Mouse (Mus musculus) gastrocnemius, adult 2 months (tissue): ENCODE results near the gene Eml1. TPM values are rescaled to one million over a fixed set of nuclear protein-coding genes. Genes with fewer than 3 reads are reported as not detected.
"Not testable (repeated sequence)": the region's sequence is repeated elsewhere in the genome, so short reads cannot be mapped to it uniquely, and the experiment has no call there.

ENCODE experiments used
- DNase-seq: peaks from one replicate; pipeline ENCODE4 v3.0.0; 2022
- H3K27ac ChIP-seq: fragments of 200-600 bp; 2 replicates; pipeline ENCODE4 v1.8.1; 2022; ENCODE audit warnings: mild to moderate bottlenecking
- H3K4me3 ChIP-seq: fragments of 200-600 bp; 2 replicates; pipeline ENCODE4 v1.8.1; 2022; ENCODE audit warnings: mild to moderate bottlenecking, moderate library complexity
- CTCF ChIP-seq: fragments of 200-600 bp; IDR thresholded peaks from 2 replicates; pipeline ENCODE4 v1.8.1; 2022; ENCODE audit warnings: antibody characterized with exemption, mild to moderate bottlenecking, moderate library complexity
- intact Hi-C: fragments of 180-260 bp; cut with DNase I; formaldehyde crosslinking; loops from one replicate; pipeline ENCODE4 v1.15.1; 2025
- total RNA-seq, 2 experiments: library from RNA; stranded (reverse); gene quantifications; 2 replicates each; pipeline ENCODE4 v1.2.3; 2021

Eml1 gene
- total RNA-seq, 2 experiments from 2014 or later, result 93.4 to 111 TPM

- Histone ChIP-seq H3K4me3 (no peak overlapping the region), H3K27ac (peak overlapping the region; percentile 57)
- DNase-seq, result no peak
- intact Hi-C loops, result no loop called here
- no peak for TF ChIP-seq CTCF
These were observed 124.9 kb downstream of the Eml1 start for GRCm38 (mm10) chr12:108495455-108496235.

GRCm38 (mm10) chr12:108503064-108503463 lies 132.3 kb downstream of the Eml1 start:
- no peak for DNase-seq
- intact Hi-C loops, result no loop called here
- Histone ChIP-seq H3K4me3 (no peak overlapping the region), H3K27ac (no peak overlapping the region)
- no peak for TF ChIP-seq CTCF

- H3K4me3 ChIP-seq, result peak overlapping the region; percentile 15; the same call in 1 of the 2 replicates
- DNase-seq, result no peak
- no peak overlapping the region for H3K27ac ChIP-seq
- intact Hi-C loops, result no loop called here
- no peak for TF ChIP-seq CTCF
These were observed 132.8 kb downstream of the Eml1 start for GRCm38 (mm10) chr12:108503582-108503981.

GRCm38 (mm10) chr12:108505846-108506245 lies 135.1 kb downstream of the Eml1 start:
- TF ChIP-seq CTCF, result no peak
- no peak for DNase-seq
- Histone ChIP-seq H3K4me3 (no peak overlapping the region), H3K27ac (no peak overlapping the region)
- intact Hi-C loops, result no loop called here

- H3K4me3 ChIP-seq, H3K27ac ChIP-seq, DNase-seq, intact Hi-C loops: not testable (repeated sequence)
These were observed 136.3 kb downstream of the Eml1 start for GRCm38 (mm10) chr12:108507046-108507445.

- Histone ChIP-seq H3K27ac (no peak overlapping the region), H3K4me3 (no peak overlapping the region)
- intact Hi-C loops, result no loop called here
- DNase-seq, result no peak
- no peak for TF ChIP-seq CTCF
These were observed 139.8 kb downstream of the Eml1 start for GRCm38 (mm10) chr12:108510571-108510970.

- TF ChIP-seq CTCF, result peak; percentile 67
- no peak for DNase-seq
- Histone ChIP-seq H3K27ac (no peak overlapping the region), H3K4me3 (no peak overlapping the region)
- intact Hi-C loops, result no loop called here
These were observed 140.3 kb downstream of the Eml1 start for GRCm38 (mm10) chr12:108511009-108511408.

GRCm38 (mm10) chr12:108515464-108515863 lies 144.7 kb downstream of the Eml1 start:
- intact Hi-C loops, result no loop called here
- Histone ChIP-seq H3K4me3 (no peak overlapping the region), H3K27ac (no peak overlapping the region)
- DNase-seq, result no peak
- TF ChIP-seq CTCF, result no peak

GRCm38 (mm10) chr12:108519374-108519773 lies 148.6 kb downstream of the Eml1 start:
- Histone ChIP-seq H3K27ac (no peak overlapping the region), H3K4me3 (no peak overlapping the region)
- DNase-seq, result no peak
- intact Hi-C loops, result no loop called here
- no peak for TF ChIP-seq CTCF

- intact Hi-C loops, result no loop called here
- peak; percentile 71 for TF ChIP-seq CTCF
- H3K27ac ChIP-seq, result no peak overlapping the region
- peak; percentile 41 for DNase-seq
- H3K4me3 ChIP-seq, result no peak overlapping the region
These were observed 158.5 kb downstream of the Eml1 start for GRCm38 (mm10) chr12:108529214-108529613.

GRCm38 (mm10) chr12:108534484-108534883 lies 163.7 kb downstream of the Eml1 start:
- TF ChIP-seq CTCF, result no peak
- no peak for DNase-seq
- 0 out of 2 replicates have a peak overlapping the region, but pooled peaks have one; percentile 25 for H3K27ac ChIP-seq
- no peak overlapping the region; the same call in 1 of the 2 replicates for H3K4me3 ChIP-seq
- intact Hi-C loops, result no loop called here

GRCm38 (mm10) chr12:108536461-108536860 lies 165.7 kb downstream of the Eml1 start:
- intact Hi-C loops, result no loop called here
- no peak for DNase-seq
- TF ChIP-seq CTCF, result peak; percentile 71
- no peak overlapping the region for H3K27ac ChIP-seq
- no peak overlapping the region for H3K4me3 ChIP-seq

- intact Hi-C loops, result no loop called here
- H3K27ac ChIP-seq, result no peak overlapping the region
- H3K4me3 ChIP-seq, result no peak overlapping the region
- DNase-seq, result peak; percentile 47
- peak; percentile 86 for TF ChIP-seq CTCF
These were observed 170.3 kb downstream of the Eml1 start for GRCm38 (mm10) chr12:108541088-108541487.

GRCm38 (mm10) chr12:108546508-108547153 lies 175.9 kb downstream of the Eml1 start:
- Histone ChIP-seq H3K4me3 (no peak overlapping the region), H3K27ac (peak overlapping the region; percentile 10; the same call in 1 of the 2 replicates)
- TF ChIP-seq CTCF, result no peak
- DNase-seq, result no peak
- intact Hi-C loops, result no loop called here
